Mouse (Mus musculus) megakaryocyte, adult 5-6 weeks (primary cell): ENCODE measurements around the gene Itpripl1. TPM values are rescaled to one million over a fixed set of nuclear protein-coding genes. Genes with fewer than 3 reads are reported as not detected.
"Not testable (repeated sequence)": the region's sequence is repeated elsewhere in the genome, so short reads cannot be mapped to it uniquely, and the experiment has no call there.

Experiments used
- ATAC-seq: 2 replicates; pipeline ENCODE4 v1.8.0; 2016; ENCODE audit warnings: mild to moderate bottlenecking, inconsistent platforms; ENCODE audit not compliant: poor library complexity, severe bottlenecking
- total RNA-seq, 2 experiments: library from RNA; stranded (forward) in 1 of 2; stranded (reverse) in 1 of 2; fragments of 153-499, 151-499 nt in 1 of 2; fragments of 221-1000, 200-1000 nt in 1 of 2; gene quantifications; 2 replicates each; pipeline versions ENCODE4 v1.2.3 to v1.2.4; 2015 to 2017

Itpripl1 gene
- total RNA-seq, 2 experiments from 2014 or later, result 40.2 to 46.1 TPM

DNA sequence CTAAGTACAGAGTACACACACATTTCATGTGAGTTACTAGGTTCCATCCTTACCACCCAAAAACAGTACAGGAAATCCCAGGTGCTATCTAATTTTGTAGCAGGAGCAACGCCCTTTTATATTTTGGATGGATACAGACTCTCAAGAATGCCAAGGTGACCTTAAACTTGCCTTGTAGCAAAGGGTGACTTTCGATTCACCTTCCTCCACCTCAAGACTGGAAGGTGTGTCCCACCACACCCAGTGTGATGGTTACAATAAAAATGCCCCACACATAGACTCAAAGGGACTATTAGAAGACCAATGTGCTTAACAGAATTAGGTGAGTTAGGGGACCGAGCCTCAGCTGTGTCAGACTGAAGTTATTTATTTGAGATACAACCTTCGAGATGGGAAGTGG is 34.3 kb downstream of the Itpripl1 start:
- no peak for ATAC-seq

DNA sequence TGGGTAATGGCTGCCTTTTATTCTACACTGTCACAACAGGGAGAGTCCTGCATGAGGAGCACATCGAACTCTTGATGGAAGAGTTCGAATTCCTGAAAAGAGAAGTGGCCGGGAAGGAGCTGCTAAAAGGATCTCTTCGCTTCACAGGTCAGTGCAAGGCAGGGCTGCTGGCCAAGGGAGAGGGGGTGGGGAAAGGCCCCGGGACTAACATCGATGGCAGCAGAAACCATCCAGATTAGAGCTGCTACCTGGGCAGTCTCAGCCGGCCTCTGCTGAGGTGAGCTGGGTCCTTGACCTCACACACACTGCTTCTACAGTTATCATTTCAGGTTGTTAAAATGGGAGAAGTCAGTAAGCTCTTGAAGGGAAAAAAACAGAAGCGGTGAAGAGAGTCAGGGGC is 51.2 kb downstream of the Itpripl1 start:
- ATAC-seq, result no peak

DNA sequence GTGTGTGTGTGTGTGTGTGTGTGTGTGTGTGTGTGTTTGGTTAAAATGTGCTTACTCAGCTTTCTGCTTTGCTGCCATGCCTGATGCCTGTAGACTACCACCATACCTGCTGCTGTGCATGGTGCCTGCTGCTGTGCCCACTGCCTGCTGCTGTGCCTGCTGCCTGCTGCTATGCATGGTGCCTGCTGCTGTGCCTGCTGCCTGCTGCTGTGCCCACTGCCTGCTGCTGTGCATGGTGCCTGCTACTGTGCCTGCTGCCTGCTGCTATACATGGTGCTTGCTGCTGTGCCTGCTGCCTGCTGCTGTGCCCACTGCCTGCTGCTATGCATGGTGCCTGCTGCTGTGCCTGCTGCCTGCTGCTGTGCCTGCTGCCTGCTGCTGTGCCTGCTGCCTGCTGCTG is 53.1 kb downstream of the Itpripl1 start:
- ATAC-seq, result not testable (repeated sequence)

Other genes with a start within 250 kb of the Itpripl1 start
- 90.1 and 111 TPM in 2 replicates for gene Sppl2a, start 210.2 kb downstream of the Itpripl1 start, total RNA-seq (2015)
- gene Sppl2a, start 210.2 kb downstream of the Itpripl1 start, total RNA-seq (2017), result 79.9 and 82.9 TPM in 2 replicates
- gene Ap4e1, start 134.7 kb downstream of the Itpripl1 start, total RNA-seq (2015), result 8.8 and 10.7 TPM in 2 replicates
- gene Ap4e1, start 134.7 kb downstream of the Itpripl1 start, total RNA-seq (2017), result 19.2 and 21.5 TPM in 2 replicates
- 48.9 and 59.4 TPM in 2 replicates for gene Blvra, start 72.8 kb downstream of the Itpripl1 start, total RNA-seq (2015)
- 46.2 and 47.4 TPM in 2 replicates for gene Blvra, start 72.8 kb downstream of the Itpripl1 start, total RNA-seq (2017)
- gene Ncaph, start 9.5 kb downstream of the Itpripl1 start, total RNA-seq (2015), result 61.6 and 71.8 TPM in 2 replicates
- gene Ncaph, start 9.5 kb downstream of the Itpripl1 start, total RNA-seq (2017), result 88.2 and 93.2 TPM in 2 replicates
- 0.83 and 1.0 TPM in 2 replicates for gene 1810024B03Rik, start 64.8 kb upstream of the Itpripl1 start, total RNA-seq (2015)
- gene 1810024B03Rik, start 64.8 kb upstream of the Itpripl1 start, total RNA-seq (2017), result 0.81 and 1.2 TPM in 2 replicates
- 51.3 and 54.3 TPM in 2 replicates for gene Snrnp200, start 64.9 kb upstream of the Itpripl1 start, total RNA-seq (2015)
- 124 and 133 TPM in 2 replicates for gene Snrnp200, start 64.9 kb upstream of the Itpripl1 start, total RNA-seq (2017)
- gene Ciao1, start 104.4 kb upstream of the Itpripl1 start, total RNA-seq (2015), result 24.4 and 38.1 TPM in 2 replicates
- 18.8 and 25.6 TPM in 2 replicates for gene Ciao1, start 104.4 kb upstream of the Itpripl1 start, total RNA-seq (2017)
- 23.9 and 24.6 TPM in 2 replicates for gene Tmem127, start 104.5 kb upstream of the Itpripl1 start, total RNA-seq (2015)
- gene Tmem127, start 104.5 kb upstream of the Itpripl1 start, total RNA-seq (2017), result 49.8 and 70.7 TPM in 2 replicates
- gene Stard7, start 126.8 kb upstream of the Itpripl1 start, total RNA-seq (2015), result 38.5 and 42.0 TPM in 2 replicates
- 65.1 and 87.4 TPM in 2 replicates for gene Stard7, start 126.8 kb upstream of the Itpripl1 start, total RNA-seq (2017)
- gene Dusp2, start 192.7 kb upstream of the Itpripl1 start, total RNA-seq (2015), result 8.6 and 10.9 TPM in 2 replicates
- 10.1 and 10.9 TPM in 2 replicates for gene Dusp2, start 192.7 kb upstream of the Itpripl1 start, total RNA-seq (2017)
- 0.18 TPM in 1 of 2 replicates, not detected in the other for gene Astl, start 195.2 kb upstream of the Itpripl1 start, total RNA-seq (2015)
- 0.07 TPM in 1 of 2 replicates, not detected in the other for gene Astl, start 195.2 kb upstream of the Itpripl1 start, total RNA-seq (2017)
- not detected in 2 replicates for gene Adra2b, start 219.8 kb upstream of the Itpripl1 start, total RNA-seq (2015)
- not detected in 2 replicates for gene Adra2b, start 219.8 kb upstream of the Itpripl1 start, total RNA-seq (2017)